Mouse (Mus musculus) intestine, postnatal 0 days (tissue): ENCODE data around the gene Rufy4. TPM values are rescaled to one million over a fixed set of nuclear protein-coding genes. Genes with fewer than 3 reads are reported as not detected.

Source experiments
- ATAC-seq: fragments of 200-750 bp; cut with Nextera tagmentation; 2 replicates; pipeline ENCODE4 v1.8.0; 2017; ENCODE audit warnings: mild to moderate bottlenecking, moderate TSS enrichment, moderate library complexity
- H3K27ac ChIP-seq: fragments of 300-500 bp; sonication (generic); 2 replicates; pipeline ENCODE4 v1.5.1; 2014; ENCODE audit warnings: mild to moderate bottlenecking, low read depth, low read length, moderate library complexity
- H3K27me3 ChIP-seq: fragments of 300-500 bp; sonication (generic); replicated peaks from 2 replicates; pipeline ENCODE4 v1.6.1; 2014; ENCODE audit warnings: low read length, mixed read lengths; ENCODE audit not compliant: control insufficient read depth, insufficient read depth
- H3K36me3 ChIP-seq: fragments of 300-500 bp; sonication (generic); 2 replicates; pipeline ENCODE4 v1.6.1; 2014; ENCODE audit warnings: mild to moderate bottlenecking, moderate library complexity; ENCODE audit not compliant: control insufficient read depth, insufficient read depth
- H3K4me1 ChIP-seq: fragments of 300-500 bp; sonication (generic); replicated peaks from 2 replicates; pipeline ENCODE4 v1.6.1; 2014; ENCODE audit warnings: antibody characterized with exemption, low read length, mixed read lengths; ENCODE audit not compliant: control insufficient read depth, insufficient read depth
- H3K4me2 ChIP-seq: fragments of 300-500 bp; sonication (generic); replicated peaks from 2 replicates; pipeline ENCODE4 v1.6.1; 2014; ENCODE audit warnings: low read depth, mild to moderate bottlenecking, moderate library complexity
- H3K4me3 ChIP-seq: fragments of 300-500 bp; sonication (generic); 2 replicates; pipeline ENCODE4 v1.5.1; 2014; ENCODE audit warnings: low read depth, low read length
- H3K9ac ChIP-seq: fragments of 300-500 bp; sonication (generic); 2 replicates; pipeline ENCODE4 v1.6.1; 2014; ENCODE audit warnings: mild to moderate bottlenecking, low read depth, low read length
- H3K9me3 ChIP-seq: fragments of 300-500 bp; sonication (generic); 2 replicates; pipeline ENCODE4 v1.6.1; 2016; ENCODE audit warnings: mixed run types; ENCODE audit not compliant: control insufficient read depth
- CTCF ChIP-seq: sonication (generic); IDR thresholded peaks from 2 replicates; pipeline ENCODE4 v1.5.1; 2016; ENCODE audit warnings: low read depth, mild to moderate bottlenecking, control low read depth, antibody characterized with exemption, moderate library complexity
- WGBS: fragments of 180-500 bp; shearing (Covaris S2); extraction: QIAGEN DNeasy Blood & Tissue Kit; methylation state at CpG from one replicate; pipeline ENCODE4 v1.1.7; 2014; 5-methylcytosine and 5-hydroxymethylcytosine counted together
- polyA plus RNA-seq: library from polyadenylated mRNA; unstranded; fragments of >200 nt; fragmentation: Nextera tagmentation; extraction: Ambion mirVana; gene quantifications from 2 replicates; pipeline ENCODE4 v1.2.1, GENCODE M21; 2015

Gene Rufy4
- polyA plus RNA-seq, 1 experiment from 2014 or later = not detected

DNA sequence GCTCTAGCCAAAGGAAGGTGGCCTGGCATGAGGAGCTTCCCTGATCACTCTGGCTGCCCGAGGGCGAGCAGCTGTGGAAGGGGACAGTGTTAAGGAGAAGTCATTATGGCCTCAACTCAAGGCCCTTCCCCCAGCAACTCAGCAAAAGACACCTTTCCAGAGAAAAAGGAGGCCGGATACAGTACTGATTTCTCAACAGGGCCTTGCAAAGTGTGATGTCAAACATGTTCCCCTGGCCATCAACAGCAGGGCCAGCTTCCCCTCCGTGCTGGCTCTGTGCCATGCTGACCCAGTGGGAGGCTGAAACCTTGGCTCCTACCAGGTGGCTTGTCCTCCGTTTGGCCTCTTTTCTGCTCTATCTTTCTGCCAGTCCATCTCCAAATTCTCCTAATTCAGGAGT lies 41.8 kb downstream of the Rufy4 start:
- no peaks in the 10 kb centered on the region for H3K9me3 ChIP-seq
- 85% methylated on average over 5 of the region's 5 CpGs for WGBS
- ATAC-seq = no peak

DNA sequence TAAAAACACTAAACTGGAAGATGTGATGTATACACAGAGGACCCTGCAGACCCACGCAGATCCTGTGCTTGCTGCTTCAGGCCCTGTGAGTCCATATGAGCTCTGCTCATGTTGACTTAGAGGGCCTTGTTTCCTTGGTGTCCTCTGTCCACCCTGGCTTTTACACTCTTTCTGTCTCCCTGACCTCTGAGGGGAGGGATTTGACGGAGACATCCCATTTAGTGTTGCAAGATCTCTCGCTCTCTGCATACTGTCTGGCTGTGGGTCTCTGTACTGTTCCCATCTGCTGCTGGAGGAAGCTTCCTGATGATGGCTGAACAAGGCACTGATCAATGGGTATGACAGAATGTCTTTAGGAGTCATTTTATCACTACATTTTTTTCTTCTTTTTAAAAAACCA lies 44.4 kb downstream of the Rufy4 start:
- TF ChIP-seq CTCF = no peak
- Histone ChIP-seq H3K27ac (no peak overlapping the region), H3K36me3 (no peaks in the 10 kb centered on the region), H3K4me2 (no peak overlapping the region), H3K4me3 (no peak overlapping the region), H3K4me1 (no peaks in the 10 kb centered on the region), H3K9ac (no peak overlapping the region), H3K27me3 (no peaks in the 10 kb centered on the region), H3K9me3 (no peaks in the 10 kb centered on the region)
- 88% methylated on average over 3 of the region's 3 CpGs for WGBS
- no peak for ATAC-seq

More for the DNA sequence above, 41.8 kb downstream of the Rufy4 start:
- TF ChIP-seq CTCF = no peak
- Histone ChIP-seq H3K4me2 (no peak overlapping the region), H3K36me3 (no peaks in the 10 kb centered on the region), H3K27ac (no peak overlapping the region), H3K4me3 (no peak overlapping the region), H3K27me3 (no peaks in the 10 kb centered on the region), H3K9ac (no peak overlapping the region), H3K4me1 (no peaks in the 10 kb centered on the region)

DNA sequence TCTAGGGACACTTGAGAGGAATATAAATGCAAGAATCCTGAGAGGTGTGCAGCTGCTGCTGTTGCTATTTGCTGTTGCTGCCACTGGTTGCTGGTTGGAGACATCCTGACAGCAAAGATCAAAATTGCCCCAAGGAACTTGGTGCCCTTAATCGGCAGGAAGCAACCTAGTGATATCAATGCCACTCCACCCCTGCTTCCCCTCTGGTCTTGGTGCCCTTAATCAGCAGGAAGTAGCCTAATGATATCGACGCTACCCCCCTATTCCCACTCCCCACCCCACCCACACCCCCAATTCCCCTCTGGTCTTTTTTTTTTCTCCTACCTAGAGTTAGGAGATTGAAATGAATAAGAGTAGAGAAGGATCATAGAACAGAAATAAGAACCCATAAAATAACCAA lies 47.4 kb downstream of the Rufy4 start:
- TF ChIP-seq CTCF = no peak
- no peak overlapping the region for H3K9ac ChIP-seq
- no peak overlapping the region for H3K27ac ChIP-seq
- no peaks in the 10 kb centered on the region for H3K4me1 ChIP-seq
- H3K27me3 ChIP-seq = no peaks in the 10 kb centered on the region
- WGBS = 80% methylated on average over 3 of the region's 3 CpGs
- H3K36me3 ChIP-seq = no peaks in the 10 kb centered on the region
- ATAC-seq = no peak
- H3K4me2 ChIP-seq = no peak overlapping the region
- H3K4me3 ChIP-seq = no peak overlapping the region
- H3K9me3 ChIP-seq = no peaks in the 10 kb centered on the region

DNA sequence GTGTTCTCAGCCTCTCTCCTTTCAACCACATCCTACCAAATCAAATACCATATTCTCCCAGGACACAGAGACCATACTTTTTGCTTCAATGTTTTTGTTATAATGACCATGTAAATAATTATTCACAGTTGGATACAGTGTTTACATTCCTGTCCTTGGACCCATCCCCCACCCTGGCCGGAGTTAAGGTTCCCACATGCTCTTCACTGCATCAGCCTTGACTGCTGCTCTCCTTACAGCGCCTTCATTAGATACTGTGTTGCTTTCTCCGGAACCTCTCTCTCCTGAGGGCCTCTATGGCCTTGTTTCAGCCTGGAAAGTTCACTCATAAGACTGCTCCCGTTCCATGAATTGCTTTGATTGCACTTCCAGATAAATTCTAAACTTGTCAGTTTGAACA lies 50.4 kb downstream of the Rufy4 start:
- no peak for ATAC-seq

DNA sequence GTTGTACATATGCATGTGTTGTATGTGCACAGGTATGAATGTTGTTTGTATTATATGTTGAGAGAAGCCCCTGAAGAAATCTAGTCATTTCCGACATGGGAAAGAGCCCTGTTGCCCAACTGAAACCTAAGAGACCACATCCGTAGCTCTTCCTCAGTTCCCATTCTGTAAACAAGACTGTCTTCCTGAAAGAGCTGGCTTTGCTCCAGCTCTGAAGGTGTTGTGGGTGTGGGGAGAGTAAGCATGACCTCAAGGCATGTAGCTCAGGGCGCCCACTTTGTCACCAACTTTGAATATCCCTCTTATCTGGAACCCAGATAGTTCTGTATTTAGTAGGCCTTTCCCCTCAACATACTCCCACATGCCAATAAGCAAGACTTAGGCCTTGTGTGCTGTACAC lies 53.3 kb downstream of the Rufy4 start:
- H3K36me3 ChIP-seq = no peaks in the 10 kb centered on the region
- H3K9ac ChIP-seq = no peak overlapping the region
- TF ChIP-seq CTCF = no peak
- no peak for ATAC-seq
- no peak overlapping the region for H3K27ac ChIP-seq
- H3K4me3 ChIP-seq = no peak overlapping the region
- no peaks in the 10 kb centered on the region; the same call in 1 of the 2 replicates for H3K4me1 ChIP-seq
- H3K27me3 ChIP-seq = no peaks in the 10 kb centered on the region
- H3K9me3 ChIP-seq = no peaks in the 10 kb centered on the region
- 74% methylated on average over 3 of the region's 3 CpGs for WGBS
- no peak overlapping the region for H3K4me2 ChIP-seq

More for the DNA sequence above, 50.4 kb downstream of the Rufy4 start:
- H3K27ac ChIP-seq = no peak overlapping the region
- WGBS = 50% methylated on average over 4 of the region's 4 CpGs
- no peaks in the 10 kb centered on the region for H3K36me3 ChIP-seq
- no peak overlapping the region for H3K9ac ChIP-seq
- no peak overlapping the region for H3K4me2 ChIP-seq
- H3K27me3 ChIP-seq = no peaks in the 10 kb centered on the region
- TF ChIP-seq CTCF = no peak
- no peaks in the 10 kb centered on the region for H3K4me1 ChIP-seq
- no peaks in the 10 kb centered on the region for H3K9me3 ChIP-seq
- H3K4me3 ChIP-seq = no peak overlapping the region

DNA sequence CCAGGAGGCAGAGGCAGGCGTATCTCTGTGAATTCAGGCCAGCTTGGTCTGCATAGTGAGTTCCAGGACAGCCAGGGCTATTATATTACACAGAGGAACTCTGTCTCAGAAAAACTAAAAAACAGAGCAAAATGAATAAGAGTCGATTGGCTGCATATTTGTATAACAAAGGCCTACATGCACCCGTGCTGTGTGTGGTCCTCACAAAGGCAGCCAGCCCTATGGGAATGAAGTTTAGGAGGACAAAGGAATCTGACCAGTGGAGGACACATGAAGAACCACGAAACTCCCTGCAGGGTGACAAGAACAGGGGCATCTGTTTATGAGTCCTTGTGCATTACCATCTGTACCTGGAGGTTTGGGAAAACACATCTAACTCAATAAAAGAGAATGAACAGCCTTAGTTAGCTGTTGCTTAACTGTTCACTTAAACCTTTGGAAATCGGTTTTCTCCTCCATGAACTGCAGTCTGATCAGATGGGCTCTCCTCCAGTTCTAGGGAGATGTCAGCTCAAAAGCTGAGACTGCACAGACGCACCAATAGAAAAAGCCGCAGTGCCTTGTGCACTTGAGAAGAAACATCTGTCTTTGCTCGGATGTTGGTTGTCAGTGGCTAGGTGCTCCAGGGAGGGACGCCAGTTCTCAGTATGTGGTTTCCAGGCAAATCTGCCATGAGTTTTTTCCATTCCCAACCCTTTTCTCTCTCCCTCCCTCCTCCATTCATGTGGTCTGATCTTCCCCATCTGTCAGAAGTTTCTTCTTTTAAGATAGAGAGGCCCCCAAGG lies 54.5 kb downstream of the Rufy4 start:
- no peak overlapping the region for H3K9ac ChIP-seq
- no peak for TF ChIP-seq CTCF
- no peaks in the 10 kb centered on the region for H3K27me3 ChIP-seq
- no peaks in the 10 kb centered on the region for H3K9me3 ChIP-seq
- no peaks in the 10 kb centered on the region for H3K36me3 ChIP-seq
- ATAC-seq = no peak
- WGBS = 56% methylated on average over 9 of the region's 9 CpGs
- no peak overlapping the region for H3K27ac ChIP-seq
- H3K4me2 ChIP-seq = no peak overlapping the region
- no peaks in the 10 kb centered on the region; the same call in 1 of the 2 replicates for H3K4me1 ChIP-seq
- no peak overlapping the region for H3K4me3 ChIP-seq

DNA sequence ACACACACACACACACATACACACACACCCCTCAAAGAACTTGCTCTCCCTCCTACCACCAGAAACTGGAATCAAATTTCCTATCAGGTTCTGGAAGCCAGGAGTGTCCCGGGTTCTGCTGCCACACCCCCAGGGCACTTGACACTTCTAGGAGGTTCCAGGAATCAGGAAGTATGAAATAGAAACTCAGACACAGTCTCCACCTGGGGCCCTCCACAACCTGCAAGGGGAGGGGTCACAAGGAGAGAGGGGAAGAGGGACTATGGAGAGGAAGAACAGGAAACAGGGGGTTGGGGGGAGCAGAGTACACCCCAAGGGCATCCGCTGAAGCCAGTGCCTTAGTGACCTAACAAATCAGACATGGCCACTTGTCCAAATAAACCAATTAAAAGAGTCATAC lies 56.1 kb downstream of the Rufy4 start:
- no peak overlapping the region for H3K9ac ChIP-seq
- no peaks in the 10 kb centered on the region for H3K27me3 ChIP-seq
- H3K4me3 ChIP-seq = no peak overlapping the region
- no peaks in the 10 kb centered on the region; the same call in 1 of the 2 replicates for H3K4me1 ChIP-seq
- H3K4me2 ChIP-seq = no peak overlapping the region
- H3K36me3 ChIP-seq = no peaks in the 10 kb centered on the region
- no peaks in the 10 kb centered on the region for H3K9me3 ChIP-seq
- no peak overlapping the region for H3K27ac ChIP-seq
- no peak for ATAC-seq
- 56% methylated on average over 2 of the region's 2 CpGs for WGBS
- no peak for TF ChIP-seq CTCF
